Mouse (Mus musculus) MN1 (cell line): ENCODE measurements around the gene Arl9.
A peak's percentile ranks its signal among the peaks of the same experiment; 100 is the strongest.
"Not testable (repeated sequence)": the region's sequence is repeated elsewhere in the genome, so short reads cannot be mapped to it uniquely, and the experiment has no call there.

Experiments
- DNase-seq: peaks from one replicate; pipeline ENCODE4 v3.0.0-alpha.2; 2016; ENCODE audit warnings: low spot score

Gene Arl9

GRCm38 (mm10) chr5:77015544-77016482 is 12.0 kb downstream of the Arl9 start, which contains the start of gene Thegl:
Gene Thegl, plus strand, starts transcription at chr5:77016023.
- no peak for DNase-seq

GRCm38 (mm10) chr5:77028034-77028433 is 24.2 kb downstream of the Arl9 start:
- no peak for DNase-seq

GRCm38 (mm10) chr5:77029735-77030134 is 25.9 kb downstream of the Arl9 start:
- DNase-seq, result peak; percentile 36

- not testable (repeated sequence) for DNase-seq
These were observed 31.2 kb downstream of the Arl9 start for GRCm38 (mm10) chr5:77035101-77035500.

- DNase-seq, result no peak
These were observed 34.6 kb downstream of the Arl9 start for GRCm38 (mm10) chr5:77038451-77038850.

GRCm38 (mm10) chr5:77039391-77039790 is 35.5 kb downstream of the Arl9 start:
- no peak for DNase-seq

- no peak for DNase-seq
These were observed 40.5 kb downstream of the Arl9 start for GRCm38 (mm10) chr5:77044362-77044761.

GRCm38 (mm10) chr5:77052616-77053015 is 48.8 kb downstream of the Arl9 start:
- DNase-seq, result peak; percentile 43

GRCm38 (mm10) chr5:77056881-77057440 is 53.1 kb downstream of the Arl9 start:
- DNase-seq, result no peak
